Mouse (Mus musculus) CH12.LX (cell line): ENCODE measurements around the gene Fshr.

Experiments used
- CTCF ChIP-seq, 2 experiments: IDR thresholded peaks in 1 of 2; conservative IDR thresholded peaks in 1 of 2; 2 replicates each; pipeline ENCODE4 v1.5.1; 2011 to 2012; ENCODE audit warnings: low read depth in 2 of 2, low read length in 2 of 2, improper control_type of control experiment in 1 of 2, inconsistent platforms in 1 of 2, mild to moderate bottlenecking in 1 of 2, moderate library complexity in 1 of 2
- GABPA ChIP-seq: IDR thresholded peaks from 2 replicates; pipeline ENCODE4 v1.6.1; 2012; ENCODE audit warnings: low read depth, low read length, improper control_type of control experiment, inconsistent platforms; ENCODE audit not compliant: insufficient replicate concordance
- HCFC1 ChIP-seq: IDR thresholded peaks from 2 replicates; pipeline ENCODE4 v1.6.1; 2012; ENCODE audit warnings: low read depth, mild to moderate bottlenecking, inconsistent platforms, low read length, improper control_type of control experiment
- MAX ChIP-seq: IDR thresholded peaks from 2 replicates; pipeline ENCODE4 v1.6.1; 2011; ENCODE audit warnings: low read length, improper control_type of control experiment
- MXI1 ChIP-seq: IDR thresholded peaks from 2 replicates; pipeline ENCODE4 v1.6.1; 2011; ENCODE audit warnings: mild to moderate bottlenecking, low read depth, low read length, improper control_type of control experiment
- NELFE ChIP-seq: IDR thresholded peaks from 2 replicates; pipeline ENCODE4 v1.6.1; 2011; ENCODE audit warnings: low read depth, low read length, improper control_type of control experiment
- NRF1 ChIP-seq: IDR thresholded peaks from 2 replicates; pipeline ENCODE4 v1.6.1; 2014; ENCODE audit warnings: low read depth, mild to moderate bottlenecking, inconsistent platforms, low read length, improper control_type of control experiment, moderate library complexity
- POLR2A ChIP-seq: IDR thresholded peaks from 2 replicates; pipeline ENCODE4 v1.6.1; 2011; ENCODE audit warnings: low read depth, mild to moderate bottlenecking, improper control_type of control experiment, low read length
- POLR2AphosphoS2 ChIP-seq: IDR thresholded peaks from 2 replicates; pipeline ENCODE4 v1.6.1; 2011; ENCODE audit warnings: low read depth, low read length, improper control_type of control experiment
- RAD21 ChIP-seq: IDR thresholded peaks from 2 replicates; pipeline ENCODE4 v1.6.1; 2011; ENCODE audit warnings: low read depth, mild to moderate bottlenecking, low read length, improper control_type of control experiment, moderate library complexity
- TCF12 ChIP-seq: IDR thresholded peaks from 2 replicates; pipeline ENCODE4 v1.6.1; 2014; ENCODE audit warnings: low read depth, mild to moderate bottlenecking, inconsistent platforms, low read length, improper control_type of control experiment
- USF2 ChIP-seq: conservative IDR thresholded peaks from 2 replicates; pipeline ENCODE4 v1.6.1; 2011; ENCODE audit warnings: low read depth, low read length, improper control_type of control experiment
- ZNF384 ChIP-seq: IDR thresholded peaks from 2 replicates; pipeline ENCODE4 v1.6.1; 2012; ENCODE audit warnings: low read depth, low read length, improper control_type of control experiment, inconsistent platforms

DNA sequence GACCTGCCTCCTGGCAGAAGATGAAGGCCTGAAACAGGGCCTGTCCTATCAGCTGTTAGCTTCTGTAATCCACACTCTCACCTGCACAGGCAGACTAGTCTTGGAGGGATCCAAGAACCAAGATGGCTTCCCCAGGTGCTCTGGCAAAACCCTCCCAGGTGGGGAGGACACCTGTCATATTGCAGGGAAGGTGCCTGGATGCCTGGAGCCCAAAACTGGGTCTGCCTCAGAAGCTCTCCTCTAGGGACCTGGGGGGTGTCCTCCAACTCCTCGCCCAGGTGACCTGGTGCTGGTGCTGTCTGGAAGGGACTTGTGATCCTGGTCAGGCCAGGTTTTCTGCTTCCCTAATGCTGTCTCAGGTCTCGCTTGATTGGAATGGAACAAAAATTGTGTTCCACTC is 167.5 kb downstream of the Fshr start:
- TF ChIP-seq NELFE, result no peak
- no peak for TF ChIP-seq GABPA
- no peak for TF ChIP-seq CTCF (conservative IDR thresholded peaks at IDR 0.05 in 1 of 2, IDR thresholded peaks at IDR 0.05 in 1 of 2; ENCODE audit: low read depth in 2 of 2, low read length in 2 of 2)
- TF ChIP-seq HCFC1, result no peak
- no peak for TF ChIP-seq NRF1
- no peak for TF ChIP-seq POLR2A
- no peak for TF ChIP-seq USF2
- no peak for TF ChIP-seq ZNF384
- TF ChIP-seq MXI1, result no peak
- TF ChIP-seq RAD21, result no peak
- TF ChIP-seq MAX, result no peak
- TF ChIP-seq POLR2AphosphoS2, result no peak
- TF ChIP-seq TCF12, result no peak
